Mouse (Mus musculus): Measurements from ENCODE around the gene Lrrc52.

DNA sequence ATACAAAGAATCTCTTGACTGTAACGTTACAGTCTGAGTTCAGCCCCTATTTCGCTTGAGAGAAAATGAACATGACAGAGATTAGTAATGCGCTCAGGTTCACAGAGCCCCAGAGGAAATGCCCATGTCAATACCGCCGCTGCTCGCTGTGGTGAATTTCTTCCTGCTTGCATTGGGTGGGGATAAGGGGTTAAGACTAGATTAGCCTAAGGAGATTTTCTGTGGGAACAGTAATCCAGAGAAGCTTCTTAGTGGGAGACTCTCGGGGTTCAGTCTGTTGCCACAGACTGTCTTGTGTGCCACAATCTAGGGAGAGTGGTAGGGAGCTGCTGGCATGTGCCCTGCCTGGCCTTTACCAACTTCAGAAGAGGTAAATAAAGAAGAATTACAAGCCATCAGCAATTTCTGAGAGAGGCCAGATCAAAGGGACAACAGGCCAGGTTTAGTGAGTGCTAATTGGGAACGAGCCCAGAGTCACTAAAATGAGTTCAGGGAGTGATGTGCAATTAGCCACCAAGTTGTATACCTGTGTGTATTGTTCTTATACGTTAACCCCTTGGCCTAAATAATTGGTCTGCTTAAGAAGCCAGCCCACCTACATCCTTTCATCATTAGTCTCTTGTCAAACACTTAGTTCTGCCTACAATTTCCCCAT, 28.2 kb downstream of the Lrrc52 start:
- TF ChIP-seq CTCF (conservative IDR thresholded peaks at IDR 0.05; ENCODE audit: low read length) (no peak), NANOG (IDR thresholded peaks at IDR 0.05; ENCODE audit: borderline replicate concordance, low read length) (no peak), POU5F1 (IDR thresholded peaks at IDR 0.05; ENCODE audit: borderline replicate concordance, low read length) (no peak)

Data from E14TG2a.4 (cell line).